Mouse (Mus musculus): ENCODE measurements around the gene Egfem1.

DNA sequence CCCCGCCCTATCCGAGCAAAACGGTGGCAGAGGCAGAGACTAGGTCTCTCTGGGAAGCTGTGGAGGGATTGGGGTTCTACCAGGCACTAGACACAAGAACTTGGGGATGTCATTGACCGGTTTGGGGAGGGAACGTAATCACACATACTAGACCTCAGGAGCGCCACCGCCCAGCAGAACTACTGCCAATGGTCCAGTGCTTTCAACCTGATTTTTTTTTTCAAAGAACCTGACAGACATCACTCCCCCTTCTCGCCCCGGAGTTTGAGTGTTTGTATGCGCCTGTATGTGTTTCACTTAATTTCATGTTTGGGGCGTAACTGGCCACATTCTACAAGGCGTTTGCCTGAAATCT is 1.1 kb downstream of the Egfem1 start:
- no peak for TF ChIP-seq CTCF (IDR thresholded peaks at IDR 0.05; ENCODE audit: control insufficient read depth, insufficient read depth, low read length)
- TF ChIP-seq POLR2A (IDR thresholded peaks at IDR 0.05; ENCODE audit: borderline replicate concordance, control insufficient read depth, low read depth, low read length) = no peak
